Mouse (Mus musculus): ENCODE data around the gene Ankrd28.
"Not testable (repeated sequence)": the region's sequence is repeated elsewhere in the genome, so short reads cannot be mapped to it uniquely, and the experiment has no call there.

The Ankrd28 gene

DNA sequence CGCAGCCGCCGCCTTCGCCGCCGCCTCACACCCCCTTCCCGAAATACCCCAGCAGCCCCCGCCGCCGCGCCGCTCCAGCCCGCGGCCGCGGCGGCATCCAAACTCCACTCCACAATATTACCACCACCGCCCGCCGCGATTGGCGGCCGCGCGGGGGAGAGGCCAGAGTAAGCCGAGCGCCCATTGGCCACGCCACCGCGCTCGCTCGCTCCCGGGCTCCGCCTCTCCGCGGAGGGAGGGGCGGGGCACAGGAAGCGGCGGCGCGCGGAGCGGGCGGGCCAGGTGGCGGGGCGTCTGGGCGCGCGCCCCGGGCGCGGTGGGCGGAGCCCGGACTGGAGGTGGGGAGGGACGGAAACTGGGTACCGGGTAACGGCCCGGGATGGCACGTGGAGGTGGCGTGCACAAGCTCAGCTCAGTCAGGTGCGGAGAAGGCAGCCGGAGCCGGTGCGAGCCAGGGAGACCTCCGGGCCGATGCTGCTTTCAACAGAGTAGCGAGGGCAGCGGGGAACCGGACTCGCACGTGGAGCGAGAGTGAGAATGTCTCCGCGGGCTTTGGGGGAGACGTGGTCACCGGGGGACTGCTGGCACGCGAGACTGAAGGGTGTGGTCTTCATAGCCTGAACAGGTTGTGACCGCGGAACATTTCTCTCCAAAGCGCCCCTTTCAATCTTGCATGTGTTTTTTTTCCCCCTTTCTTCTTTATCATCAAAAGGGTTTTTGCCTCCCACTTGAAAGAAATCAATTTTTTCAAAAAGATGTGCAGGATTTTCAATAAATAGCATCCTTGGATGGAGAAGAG is at the start of gene Ankrd28:
Gene Ankrd28 (minus strand): TSS at position 81 of the 799 bp plus-strand sequence.
- peak; percentile 90 for DNase-seq (ENCODE audit: low spot score)

DNA sequence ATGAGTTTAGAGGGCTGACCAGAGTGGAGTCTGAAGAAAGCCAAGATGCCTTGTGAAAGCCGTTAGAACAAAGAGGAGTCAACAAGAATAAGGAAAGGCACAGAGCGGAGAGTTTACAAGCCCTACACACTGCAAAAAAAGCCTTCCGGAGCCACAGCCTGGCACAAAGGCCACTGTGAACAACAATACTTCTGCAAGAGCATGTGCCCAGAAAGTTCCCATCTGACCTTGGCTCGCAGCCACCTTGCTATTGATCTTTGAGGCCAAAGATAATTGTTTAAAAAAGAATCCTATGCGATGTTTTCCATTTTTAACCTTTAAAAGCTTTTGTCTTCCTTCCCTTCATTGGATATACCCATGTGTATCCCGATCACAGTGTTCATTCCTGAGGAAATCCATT is 49.0 kb upstream of the Ankrd28 start:
- peak; percentile 67 for DNase-seq (ENCODE audit: low spot score)

DNA sequence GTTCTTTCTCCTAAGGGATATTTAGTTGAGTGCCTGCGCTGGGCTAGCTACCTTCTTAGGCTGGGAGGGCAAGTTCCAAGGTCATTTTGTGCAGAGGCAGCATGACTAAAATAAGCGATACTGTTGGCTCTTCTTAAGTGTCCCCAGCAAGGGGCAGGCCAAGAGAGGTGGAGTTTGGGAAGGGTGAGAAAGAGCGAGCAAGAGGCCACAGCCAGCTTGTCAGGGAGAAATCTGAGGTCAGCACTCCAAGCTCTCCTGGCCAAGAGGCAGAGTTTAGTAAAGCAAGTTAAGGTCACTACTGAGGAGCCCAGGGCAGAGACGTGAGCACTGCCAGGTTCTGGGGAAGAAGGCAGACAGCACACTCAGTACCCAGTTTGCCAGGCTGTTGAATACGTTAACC is 41.7 kb upstream of the Ankrd28 start:
- peak; percentile 46 for DNase-seq (ENCODE audit: low spot score)

DNA sequence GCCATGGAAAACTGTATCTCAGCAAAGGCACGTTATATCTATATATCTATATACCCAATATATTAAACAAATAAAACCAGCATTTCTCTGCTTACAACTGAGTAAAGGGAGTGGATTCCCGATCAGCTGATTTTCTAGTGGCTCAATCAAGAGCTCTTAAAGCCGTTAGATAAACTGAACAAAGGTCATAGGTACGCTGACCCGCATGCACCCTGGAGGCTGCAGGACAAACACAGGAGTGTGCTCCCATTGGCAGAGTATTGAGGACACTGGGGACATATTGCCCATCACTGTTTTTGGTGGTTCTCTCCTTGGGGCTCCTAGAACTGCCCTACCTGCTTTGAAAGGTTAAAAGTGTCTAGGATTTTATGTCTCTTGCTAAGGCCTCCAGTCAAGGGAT is 40.0 kb upstream of the Ankrd28 start:
- no peak for DNase-seq (ENCODE audit: low spot score)

DNA sequence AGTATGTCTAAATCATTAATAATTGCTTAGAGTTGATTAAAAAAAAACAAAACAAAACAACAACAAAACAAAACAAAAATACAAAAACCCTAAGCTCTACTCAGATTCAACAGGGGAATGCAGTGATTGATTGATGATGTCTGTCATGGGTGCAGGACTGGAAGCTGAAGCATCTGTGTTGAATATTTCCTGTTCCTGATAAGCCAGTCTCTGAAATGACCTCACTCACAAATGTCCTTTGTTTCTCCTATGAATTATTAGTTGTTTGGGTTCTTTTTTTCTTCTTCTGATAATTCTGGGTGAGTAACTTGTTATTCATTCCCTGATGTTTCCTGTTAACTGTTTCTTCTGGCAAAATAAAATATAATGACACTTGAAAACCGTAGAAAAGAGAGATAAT is 38.1 kb upstream of the Ankrd28 start:
- no peak for DNase-seq (ENCODE audit: low spot score)

DNA sequence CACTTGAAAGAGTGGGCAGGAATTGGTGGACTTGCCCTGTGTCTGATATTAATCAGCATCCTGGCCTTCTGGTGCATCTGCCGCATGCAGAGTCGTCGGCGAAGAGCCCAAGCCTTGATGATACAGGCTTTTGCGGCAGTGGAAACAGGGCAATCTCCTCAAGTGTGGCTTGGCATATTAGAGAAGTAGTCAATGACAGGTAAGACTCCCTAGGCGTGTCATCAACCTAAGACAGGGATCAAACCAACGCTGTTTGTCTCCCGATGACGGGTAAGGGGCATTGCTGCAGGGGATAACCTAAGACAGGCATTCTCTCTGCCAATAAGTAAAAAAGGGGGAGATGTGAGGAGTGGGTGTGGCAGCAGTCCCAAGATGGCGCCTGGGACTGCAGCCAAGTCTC is 35.9 kb upstream of the Ankrd28 start:
- DNase-seq (ENCODE audit: low spot score) = not testable (repeated sequence)

DNA sequence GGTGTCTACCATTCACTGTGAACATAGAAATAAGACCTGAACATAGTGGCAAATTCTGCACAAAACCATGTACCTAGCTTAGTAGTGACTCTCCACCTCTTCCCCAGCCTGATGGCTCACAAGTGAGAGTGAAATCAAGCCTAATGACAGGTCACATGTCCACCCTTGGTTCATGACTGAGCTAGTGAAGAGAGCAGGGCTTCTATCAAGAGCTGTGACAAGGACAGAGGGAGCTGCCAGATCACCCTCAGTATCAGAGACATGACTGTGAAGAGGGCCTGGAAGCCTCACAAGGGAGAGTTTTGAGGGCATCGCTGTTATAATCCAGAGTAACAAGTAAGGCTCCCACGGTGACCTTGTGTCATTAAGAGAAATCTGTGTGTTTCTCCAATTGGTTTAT is 28.2 kb upstream of the Ankrd28 start:
- no peak for DNase-seq (ENCODE audit: low spot score)

DNA sequence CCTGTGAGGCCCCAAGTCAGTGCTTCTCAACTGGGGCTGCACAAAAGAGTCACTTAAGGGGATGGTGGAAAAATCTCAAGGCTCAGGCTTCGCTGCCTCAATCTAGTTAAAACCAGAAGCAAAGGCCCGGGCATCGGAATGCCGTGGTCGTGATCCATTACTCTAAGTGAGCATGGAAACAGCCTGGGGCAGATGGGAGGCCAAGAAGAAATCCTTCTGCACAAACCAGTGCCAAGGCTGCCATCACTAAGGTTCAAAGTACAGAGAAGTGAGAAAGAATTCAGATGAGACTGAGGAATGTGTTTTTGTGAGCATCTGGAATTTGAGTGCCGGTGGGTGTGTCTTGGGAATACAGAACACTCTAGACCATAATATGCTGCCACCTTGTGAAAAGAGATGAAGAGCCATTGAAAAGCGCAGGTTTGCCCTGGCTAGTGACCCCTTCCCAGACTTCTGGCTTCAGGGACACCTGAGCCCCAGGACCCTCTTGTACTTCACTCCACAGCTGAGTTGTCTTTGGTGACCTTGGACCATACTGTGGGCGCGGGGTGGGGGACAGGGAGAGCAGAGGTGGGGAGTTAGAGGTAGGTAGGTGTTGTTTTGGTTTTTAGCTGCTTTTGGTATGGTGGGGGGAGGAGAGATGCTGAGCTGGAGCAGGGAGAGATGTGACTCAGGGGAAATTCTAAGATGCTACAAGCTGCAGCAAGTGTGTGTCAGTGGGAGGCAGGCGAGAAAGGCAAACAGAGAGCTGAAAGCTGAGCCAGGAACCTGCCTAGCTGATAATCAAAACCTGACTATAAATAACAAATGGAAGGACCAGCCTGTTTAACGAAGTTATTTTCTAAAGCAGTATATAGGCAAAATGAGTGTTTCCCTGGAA is 26.9 kb upstream of the Ankrd28 start:
- no peak for DNase-seq (ENCODE audit: low spot score)

DNA sequence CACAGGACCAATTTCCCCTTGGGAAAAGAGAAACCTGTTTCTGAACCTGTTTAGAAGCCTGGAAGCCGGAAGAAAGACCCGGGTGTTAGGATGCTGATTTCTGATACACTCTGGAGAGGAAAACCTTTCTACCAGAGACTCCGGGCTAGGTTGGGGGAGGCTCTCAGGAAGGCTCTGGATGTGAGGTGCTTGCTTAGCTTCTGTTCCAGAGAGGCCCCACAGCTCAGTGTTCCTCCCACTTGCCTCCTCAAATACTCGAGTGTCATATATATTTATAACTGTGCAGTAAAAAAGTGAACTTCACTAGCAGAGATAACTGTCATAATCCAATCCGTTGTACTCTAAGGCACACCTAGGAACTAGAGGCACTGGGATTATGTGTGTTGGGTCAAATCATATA is 25.6 kb upstream of the Ankrd28 start:
- no peak for DNase-seq (ENCODE audit: low spot score)

DNA sequence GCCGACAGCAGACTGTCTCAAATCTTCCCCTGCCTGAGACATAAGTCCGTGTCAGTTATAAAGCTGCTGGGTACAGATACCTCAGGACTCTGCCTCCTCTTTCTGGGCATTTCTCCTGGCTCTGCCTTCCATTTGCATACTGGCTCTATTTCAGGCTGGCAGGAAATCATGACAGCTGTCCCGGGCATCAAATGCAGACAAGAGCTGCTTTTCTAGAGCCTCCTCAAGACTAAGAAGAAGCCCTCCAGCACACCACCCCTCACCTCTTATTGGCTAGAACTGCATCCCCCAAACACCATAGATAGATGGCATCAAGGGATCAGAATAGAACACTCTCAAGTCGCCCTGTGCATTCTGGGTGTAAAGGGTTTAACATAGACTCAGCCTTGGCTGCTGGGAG is 24.2 kb upstream of the Ankrd28 start:
- DNase-seq (ENCODE audit: low spot score) = no peak

DNA sequence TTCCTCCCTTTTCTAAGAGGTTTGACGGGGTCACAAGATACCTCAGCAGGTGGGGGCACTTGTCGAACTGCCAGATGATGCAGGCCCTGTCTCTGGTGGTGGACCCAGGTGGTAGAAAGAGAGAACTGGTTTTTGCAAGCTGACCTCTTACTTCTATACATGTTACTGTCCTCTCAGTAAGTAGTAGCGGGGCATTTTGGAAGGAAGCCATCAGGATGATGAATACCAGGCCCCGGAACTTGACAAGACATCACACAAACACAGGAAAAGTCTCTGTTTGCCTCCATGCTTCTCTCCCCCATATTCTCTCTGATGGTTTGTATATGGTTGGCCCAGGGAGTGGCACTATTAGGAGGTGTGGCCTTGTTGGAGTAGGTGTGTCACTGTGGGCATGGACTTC is 13.1 kb upstream of the Ankrd28 start:
- no peak for DNase-seq (ENCODE audit: low spot score)

DNA sequence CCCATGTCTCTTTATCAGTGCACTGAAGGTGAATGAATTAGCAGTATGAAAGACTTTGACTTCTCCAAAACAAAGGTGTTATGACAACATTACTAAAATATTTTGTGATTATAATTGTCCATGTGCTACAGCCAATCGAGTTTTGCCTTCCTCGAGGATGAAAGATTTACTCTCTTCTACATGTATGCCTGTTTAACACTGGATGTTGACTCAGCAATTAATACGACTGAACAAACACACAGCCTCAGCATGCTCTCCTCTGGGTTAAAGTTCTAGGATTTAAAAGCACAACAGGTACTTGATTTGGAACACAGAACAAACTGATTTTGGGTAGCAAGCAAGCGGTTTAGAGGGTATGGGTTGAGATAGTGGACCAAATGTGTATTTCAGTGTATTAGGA is 1.6 kb upstream of the Ankrd28 start:
- peak; percentile 10 for DNase-seq (ENCODE audit: low spot score)

DNA sequence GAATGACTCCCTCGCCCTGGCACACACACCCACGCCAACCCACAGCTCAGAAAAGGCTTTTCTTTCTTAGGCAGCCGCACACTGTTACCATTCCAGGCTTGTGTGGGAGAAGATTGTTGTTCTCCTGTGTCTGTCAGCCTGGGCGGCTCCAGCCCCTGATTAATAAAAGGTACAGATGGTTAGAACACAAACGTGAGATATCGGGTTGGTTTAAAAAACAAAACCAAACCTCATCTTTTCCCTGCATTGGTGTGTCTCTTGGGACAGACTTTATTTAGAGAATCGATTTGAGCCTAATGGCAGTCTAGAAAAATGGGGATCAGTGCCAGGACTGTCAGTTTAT is 890 bp upstream of the Ankrd28 start:
- DNase-seq (ENCODE audit: low spot score) = peak; percentile 25

DNA sequence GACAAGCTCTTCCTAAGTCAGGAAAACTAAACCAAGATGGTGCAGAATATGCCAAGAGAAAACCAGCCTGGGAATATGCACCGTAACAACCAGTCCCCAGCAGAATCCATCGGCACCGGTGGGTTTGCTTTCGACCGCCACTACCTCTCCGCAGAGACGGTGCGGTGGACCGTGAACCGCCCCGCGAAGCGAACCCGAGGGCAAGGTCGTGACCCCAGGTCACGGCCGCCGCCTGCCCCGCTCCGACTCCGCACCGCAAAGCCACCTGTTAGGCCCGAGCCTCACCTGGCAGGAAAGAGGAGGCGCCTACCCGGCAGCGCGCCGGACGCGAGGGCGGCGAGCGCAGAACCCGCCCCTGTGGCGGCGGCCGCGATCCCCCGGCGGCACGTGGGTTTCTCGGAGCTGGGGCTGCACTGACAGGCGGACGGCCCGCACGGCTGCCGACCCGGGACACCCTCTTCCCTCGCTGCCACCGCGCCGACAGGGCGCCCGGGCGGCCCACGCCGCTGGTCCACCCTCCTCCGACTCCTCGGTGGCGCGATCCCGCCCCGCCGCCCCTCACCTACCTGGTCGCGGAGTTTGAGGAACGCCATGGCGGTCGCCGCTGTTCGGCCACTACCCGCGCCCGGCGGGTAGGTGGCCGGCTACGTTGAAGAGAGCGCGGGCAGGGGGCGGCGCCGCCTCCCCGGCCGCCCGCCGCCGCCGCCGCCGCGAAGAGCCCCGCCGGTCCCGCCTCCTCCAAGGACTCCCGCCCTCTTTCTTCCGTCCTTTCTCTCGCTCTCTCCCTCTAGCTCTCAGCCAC is 489 bp downstream of the Ankrd28 start:
- no peak for DNase-seq (ENCODE audit: low spot score)

DNA sequence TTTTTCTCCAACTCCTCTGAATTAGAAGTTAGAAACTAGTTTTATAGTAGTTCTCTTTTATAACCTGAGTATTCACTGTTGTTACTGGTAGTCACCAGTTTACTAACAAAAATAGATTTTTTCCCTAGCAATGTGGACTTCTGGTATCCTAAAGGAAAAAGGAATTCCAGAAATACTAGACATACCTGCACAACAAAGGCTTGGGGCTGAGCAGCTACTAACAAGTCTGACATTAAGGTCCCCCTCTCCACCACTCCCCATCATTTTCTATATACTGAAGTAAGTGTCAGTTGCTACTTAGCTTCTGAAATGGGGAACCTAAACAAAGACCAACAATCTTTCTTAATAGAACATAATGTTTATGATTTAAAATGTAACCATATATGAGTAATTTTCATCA is 3.2 kb downstream of the Ankrd28 start:
- no peak for DNase-seq (ENCODE audit: low spot score)

DNA sequence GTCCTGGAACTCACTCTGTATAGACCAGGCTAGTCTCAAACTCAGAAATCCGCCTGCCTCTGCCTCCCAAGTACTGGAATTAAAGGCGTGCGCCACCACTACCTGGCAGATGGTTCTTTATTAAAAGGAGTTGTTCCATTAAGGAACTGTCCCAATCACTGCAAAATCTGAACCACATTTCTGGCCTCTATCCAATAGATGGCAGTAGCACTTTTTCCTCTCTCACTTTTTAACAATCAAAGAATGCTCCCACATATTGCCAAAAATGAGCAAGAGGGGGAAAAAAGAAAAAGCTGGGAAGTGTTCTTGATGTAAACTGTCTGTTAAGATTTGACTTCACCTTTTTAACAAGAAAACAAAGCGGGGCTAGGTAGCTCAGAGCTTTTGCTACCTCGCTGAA is 20.5 kb downstream of the Ankrd28 start:
- peak; percentile 24 for DNase-seq (ENCODE audit: low spot score)

DNA sequence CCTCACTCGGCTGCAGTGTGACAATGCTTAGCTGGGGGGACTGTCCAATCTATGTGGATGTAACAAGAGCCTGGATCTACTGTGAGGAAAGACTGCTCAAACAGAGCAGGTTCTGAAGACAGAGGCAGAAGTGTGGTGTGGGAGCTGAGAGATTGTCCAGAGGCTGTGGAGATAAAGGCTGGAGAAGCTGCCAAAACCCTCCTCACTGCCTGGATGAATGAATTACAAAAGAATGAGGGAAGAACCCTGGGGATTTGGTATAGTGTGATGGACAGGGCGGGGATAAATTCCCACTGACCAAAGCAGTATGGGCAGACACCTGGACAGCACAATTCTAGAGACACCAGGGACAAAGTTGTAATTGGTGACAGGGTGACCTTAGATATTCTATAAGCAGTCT is 26.7 kb downstream of the Ankrd28 start:
- DNase-seq (ENCODE audit: low spot score) = no peak

DNA sequence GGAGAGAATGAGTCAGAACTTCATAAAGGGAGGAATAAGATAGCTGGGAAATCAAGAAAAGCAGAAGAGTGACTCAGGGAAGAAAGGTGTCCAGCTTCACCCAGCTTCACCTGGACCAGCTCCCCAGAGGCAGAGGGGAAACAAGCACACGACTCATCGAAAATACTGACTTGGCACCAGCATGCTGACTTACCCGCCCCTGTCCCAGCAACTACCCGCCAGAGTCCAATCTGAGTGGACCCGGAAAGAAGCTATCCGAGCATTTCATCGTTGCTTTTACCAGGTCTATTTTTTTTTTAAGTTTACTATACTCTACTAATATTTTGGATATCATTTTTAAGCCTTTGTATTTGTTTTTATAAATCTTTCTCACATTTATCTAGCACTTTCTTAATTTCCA is 29.5 kb downstream of the Ankrd28 start:
- DNase-seq (ENCODE audit: low spot score) = no peak

DNA sequence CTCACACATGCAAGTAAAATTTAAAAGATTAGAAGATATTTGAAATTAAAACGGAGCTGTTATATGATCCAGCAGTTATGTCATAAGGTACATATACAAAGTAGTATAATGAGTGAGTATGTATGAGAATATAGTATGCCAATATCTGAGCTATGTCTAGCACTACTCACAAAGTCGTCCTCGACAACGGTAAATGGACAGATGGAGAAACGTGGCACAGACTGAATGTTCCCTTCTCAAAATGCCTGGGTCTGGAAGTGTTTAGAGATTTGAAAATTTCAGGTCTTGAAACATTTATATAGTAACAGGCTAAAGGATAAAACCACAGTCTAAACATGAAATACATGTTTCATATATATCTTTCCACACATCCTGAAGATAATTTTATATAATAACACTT is 30.0 kb downstream of the Ankrd28 start:
- no peak for DNase-seq (ENCODE audit: low spot score)

DNA sequence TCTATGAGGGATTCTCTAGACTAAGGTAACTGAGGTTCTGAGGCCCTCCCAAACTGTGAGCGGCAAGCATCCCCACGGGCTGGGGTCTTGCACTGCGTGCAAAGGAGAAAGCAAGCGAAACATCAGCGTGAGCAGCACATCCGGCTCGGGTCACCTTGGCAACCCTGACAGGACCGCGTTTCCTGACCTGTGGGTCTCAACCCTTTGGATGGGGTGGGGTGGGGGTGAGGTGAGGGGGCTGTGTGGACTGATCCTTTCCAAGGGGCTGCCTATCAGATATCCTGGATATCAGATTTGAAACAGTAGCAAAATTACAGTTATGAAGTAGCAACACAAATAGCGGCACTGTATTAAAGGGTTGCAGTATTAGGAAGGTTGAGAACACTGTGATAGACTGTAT is 31.5 kb downstream of the Ankrd28 start:
- no peak for DNase-seq (ENCODE audit: low spot score)

DNA sequence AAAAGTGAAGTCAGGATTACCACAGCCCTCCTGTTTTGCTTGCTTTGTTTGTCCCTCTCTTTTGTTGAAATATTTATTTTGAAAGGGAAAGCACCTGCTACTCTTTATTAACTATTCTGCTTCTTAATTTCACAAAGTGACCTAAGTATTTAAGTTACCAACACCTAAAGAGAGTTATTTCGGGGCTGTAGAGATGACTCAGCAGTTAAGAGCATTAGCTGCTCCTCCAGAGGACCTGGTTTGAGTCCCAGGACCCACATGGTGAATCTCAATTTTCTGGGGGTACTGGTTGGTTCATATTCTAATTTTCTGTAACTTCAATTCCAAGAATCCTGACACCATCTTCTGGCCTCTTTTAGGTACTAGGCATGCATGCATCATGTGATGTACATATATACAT is 34.9 kb downstream of the Ankrd28 start:
- DNase-seq (ENCODE audit: low spot score) = no peak

DNA sequence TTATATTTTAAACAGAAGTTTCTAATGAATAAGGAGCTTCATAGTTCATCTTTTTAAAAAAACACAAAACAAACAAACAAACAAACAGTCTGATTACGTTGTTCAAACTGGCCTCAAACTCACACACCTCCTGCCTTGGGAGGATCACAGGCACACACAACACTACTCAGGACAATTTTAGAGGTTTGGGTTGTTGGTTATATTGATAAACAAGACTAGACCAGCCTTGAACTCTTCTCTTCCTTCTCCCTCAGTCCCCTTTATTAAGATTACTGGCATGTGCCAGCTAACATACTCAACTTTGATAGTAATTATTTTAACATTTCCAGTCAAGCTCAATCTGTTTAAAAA is 35.7 kb downstream of the Ankrd28 start:
- DNase-seq (ENCODE audit: low spot score) = no peak
